Mouse (Mus musculus): ENCODE measurements around the gene Lgals3bp. TPM values are rescaled to one million over a fixed set of nuclear protein-coding genes. Genes with fewer than 3 reads are reported as not detected.

Gene Lgals3bp
- total and polyA plus RNA-seq, 3 experiments: 67.3 to 338 (median 146) TPM

DNA sequence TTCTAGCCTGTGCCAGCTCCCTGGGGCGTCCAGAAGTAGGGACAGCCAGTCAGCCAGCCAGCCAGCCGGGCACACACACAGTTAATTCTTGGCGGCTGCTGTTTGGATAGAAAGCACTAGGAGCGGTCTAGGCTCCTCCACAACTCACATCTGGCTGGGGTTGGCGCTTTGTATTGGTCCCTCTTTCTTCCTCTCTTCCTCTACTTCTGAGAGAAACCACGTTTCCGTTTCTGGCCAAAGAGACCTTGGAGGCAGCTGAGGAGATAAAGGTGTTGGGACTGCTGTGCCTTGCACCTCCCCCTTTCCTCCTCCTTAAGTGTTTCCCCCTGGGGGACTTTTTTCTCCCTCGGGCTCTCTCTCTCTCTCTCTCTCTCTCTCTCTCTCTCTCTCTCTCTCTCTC is 26.1 kb upstream of the Lgals3bp start, which contains the start of gene C1qtnf1:
Gene C1qtnf1 (plus strand): TSS at position 218 of the 400 bp plus-strand sequence.
- Histone ChIP-seq H3K27ac (ENCODE audit: insufficient read depth, low read depth) (no peak within 1 kb of the TSS), H3K27me3 (replicated peaks) (peaks cover 89% of the 10 kb centered on the region), H3K4me2 (ENCODE audit: insufficient read depth, low read depth, poor library complexity, severe bottlenecking) (peak within 1 kb of the TSS; percentile 21; the same call in 1 of the 2 replicates), H3K9ac (ENCODE audit: insufficient read depth, low read depth) (no peak within 1 kb of the TSS), H3K79me2 (replicated peaks; ENCODE audit: control insufficient read depth, extremely low read depth, insufficient read depth, poor library complexity, severe bottlenecking) (no peaks in the 10 kb centered on the region), H3K4me1 (ENCODE audit: control insufficient read depth in 1 of 2, insufficient read depth in 2 of 2) (peaks cover 13 to 25% of the 10 kb centered on the region in 2 experiments), H3K4me3 (replicated peaks in 1 of 3; ENCODE audit: low read depth in 2 of 3, low read length in 2 of 3, poor library complexity in 1 of 3) (no peak within 1 kb of the TSS), H3K9me3 (replicated peaks; ENCODE audit: low read length) (no peaks in the 10 kb centered on the region), H3K36me3 (replicated peaks in 1 of 2; ENCODE audit: control insufficient read depth in 1 of 2, insufficient read depth in 1 of 2, low read length in 1 of 2) (no peaks in the 10 kb centered on the region)
- TF ChIP-seq SMC3 (IDR thresholded peaks at IDR 0.05; ENCODE audit: low read depth, low read length) (no peak), USF1 (IDR thresholded peaks at IDR 0.05; ENCODE audit: low read depth, low read length) (no peak), MEF2A (IDR thresholded peaks at IDR 0.05; ENCODE audit: borderline replicate concordance, low read depth, low read length) (no peak), TCF12 (IDR thresholded peaks at IDR 0.05; ENCODE audit: low read depth, low read length) (no peak), JUND (conservative IDR thresholded peaks at IDR 0.05; ENCODE audit: low read depth, low read length) (no peak), EP300 (IDR thresholded peaks at IDR 0.05; ENCODE audit: low read length) (no peak), BHLHE40 (IDR thresholded peaks at IDR 0.05; ENCODE audit: low read depth, low read length) (no peak), E2F4 (IDR thresholded peaks at IDR 0.05; ENCODE audit: insufficient replicate concordance, low read depth, low read length) (no peak), CHD2 (IDR thresholded peaks at IDR 0.05; ENCODE audit: low read length) (no peak), ZC3H11A (IDR thresholded peaks at IDR 0.05; ENCODE audit: low read depth, low read length) (no peak), POLR2A (IDR thresholded peaks at IDR 0.05; ENCODE audit: low read depth, low read length) (no peak), CTCF (conservative IDR thresholded peaks at IDR 0.05 in 1 of 2, IDR thresholded peaks at IDR 0.05 in 1 of 2; ENCODE audit: low read depth in 2 of 2, low read length in 2 of 2) (no peak), RCOR1 (conservative IDR thresholded peaks at IDR 0.05; ENCODE audit: low read depth, low read length) (no peak), MXI1 (IDR thresholded peaks at IDR 0.05; ENCODE audit: low read depth, low read length) (no peak)
- DNase-seq (ENCODE audit: extremely low read depth): no peak
- dilution Hi-C loops (cut with MboI; ENCODE audit: extremely low pct_ligation_motif_present, extremely low pct_unique_long_range_greater_than_20kb, low sequenced_read_pairs): no loop called here
- in situ Hi-C loops (cut with MboI; ENCODE audit: low pct_ligation_motif_present, low pct_unique_long_range_greater_than_20kb, low sequenced_read_pairs): loop anchor here (25.0 kb wide), 1 partner anchor 309 kb away; no protein-coding TSS in a partner anchor

DNA sequence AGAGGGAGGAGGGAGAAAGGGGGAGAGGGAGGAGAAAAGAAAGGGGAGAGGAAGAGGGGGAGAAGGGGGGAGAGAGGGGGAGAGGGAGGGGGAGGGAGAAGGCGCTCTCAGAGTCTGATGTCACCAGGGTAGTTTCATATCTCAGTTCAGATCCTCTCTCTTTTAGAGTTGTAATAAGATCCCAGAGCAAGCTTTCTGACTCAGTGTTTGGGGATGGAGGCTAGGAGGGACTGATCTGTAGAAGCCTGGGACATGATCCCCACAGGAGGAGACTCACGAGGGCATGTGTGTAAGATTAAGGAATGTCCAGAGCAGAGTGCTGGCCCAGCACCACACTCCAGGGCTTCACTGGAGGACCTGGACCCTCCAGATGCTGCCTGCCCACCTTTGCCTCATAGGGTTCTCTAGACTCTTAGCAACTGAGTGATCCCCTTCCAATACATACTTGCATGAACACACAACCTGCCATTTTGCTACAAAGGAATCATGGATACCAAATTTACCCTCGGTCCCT is 25.4 kb upstream of the Lgals3bp start:
- dilution Hi-C loops (cut with MboI; ENCODE audit: extremely low pct_ligation_motif_present, extremely low pct_unique_long_range_greater_than_20kb, low sequenced_read_pairs) (no loop called here), in situ Hi-C loops (cut with MboI; ENCODE audit: low pct_ligation_motif_present, low pct_unique_long_range_greater_than_20kb, low sequenced_read_pairs) (loop anchor here (25.0 kb wide), 1 partner anchor 310 kb away; no protein-coding TSS in a partner anchor)
- Histone ChIP-seq H3K79me2 (replicated peaks; ENCODE audit: control insufficient read depth, extremely low read depth, insufficient read depth, poor library complexity, severe bottlenecking) (no peaks in the 10 kb centered on the region), H3K36me3 (replicated peaks in 1 of 2; ENCODE audit: control insufficient read depth in 1 of 2, insufficient read depth in 1 of 2, low read length in 1 of 2) (no peaks in the 10 kb centered on the region), H3K9ac (ENCODE audit: insufficient read depth, low read depth) (no peak overlapping the region), H3K27me3 (replicated peaks) (peaks cover 86% of the 10 kb centered on the region), H3K9me3 (replicated peaks; ENCODE audit: low read length) (no peaks in the 10 kb centered on the region), H3K27ac (ENCODE audit: insufficient read depth, low read depth) (no peak overlapping the region), H3K4me1 (ENCODE audit: control insufficient read depth in 1 of 2, insufficient read depth in 2 of 2) (peaks cover 15 to 29% of the 10 kb centered on the region in 2 experiments), H3K4me3 (replicated peaks in 1 of 3; ENCODE audit: low read depth in 2 of 3, low read length in 2 of 3, poor library complexity in 1 of 3) (no peak overlapping the region), H3K4me2 (ENCODE audit: insufficient read depth, low read depth, poor library complexity, severe bottlenecking) (0 out of 2 replicates have a peak overlapping the region, but pooled peaks have one; percentile 21)
- DNase-seq (ENCODE audit: extremely low read depth): no peak
- TF ChIP-seq EP300 (IDR thresholded peaks at IDR 0.05; ENCODE audit: low read length): 0 out of 2 replicates have a peak, but pooled peaks have one; percentile 11
- TF ChIP-seq KAT2A (IDR thresholded peaks at IDR 0.05; ENCODE audit: insufficient replicate concordance, low read length): no peak

All from CH12.LX (cell line).